Mouse (Mus musculus): ENCODE measurements around the gene Olfr66. TPM values are rescaled to one million over a fixed set of nuclear protein-coding genes. Genes with fewer than 3 reads are reported as not detected.

Gene Olfr66
- total RNA-seq (2021) (not detected), polyA plus RNA-seq (2012; rRNA removed) (not detected in 2 replicates)
- long read RNA-seq = 0 reads

- Histone ChIP-seq H3K27me3 (ENCODE audit: control insufficient read depth, insufficient read depth, low read length) (no peaks in the 10 kb centered on the region), H3K27ac (no peak within 1 kb of the TSS), H3K36me3 (ENCODE audit: control insufficient read depth, insufficient read depth, low read length) (no peaks in the 10 kb centered on the region), H3K9ac (ENCODE audit: low read depth, low read length) (no peak within 1 kb of the TSS), H3K79me2 (replicated peaks; ENCODE audit: control insufficient read depth, insufficient read depth, low read length) (no peaks in the 10 kb centered on the region), H3K4me1 (ENCODE audit: control insufficient read depth, insufficient read depth, low read length) (no peaks in the 10 kb centered on the region), H3K4me3 (no peak within 1 kb of the TSS)
- no peak for DNase-seq
- no peak for TF ChIP-seq POLR2A (IDR thresholded peaks at IDR 0.05; ENCODE audit: insufficient read depth, low read depth, low read length)
- no peak for TF ChIP-seq CTCF (IDR thresholded peaks at IDR 0.05)
- TF ChIP-seq EP300 (IDR thresholded peaks at IDR 0.05; ENCODE audit: insufficient read depth, low read depth, low read length) = no peak
- intact Hi-C loops (cut with DNase I) = no loop called here
Observed at GRCm38 (mm10) chr7:103886152-103886551, at the start of gene Olfr66. Gene Olfr66 (minus strand): TSS chr7:103886252.

- Histone ChIP-seq H3K79me2 (replicated peaks; ENCODE audit: control insufficient read depth, insufficient read depth, low read length) (no peaks in the 10 kb centered on the region), H3K9ac (ENCODE audit: low read depth, low read length) (no peak within 1 kb of the TSS), H3K4me3 (no peak within 1 kb of the TSS), H3K4me1 (ENCODE audit: control insufficient read depth, insufficient read depth, low read length) (no peaks in the 10 kb centered on the region), H3K36me3 (ENCODE audit: control insufficient read depth, insufficient read depth, low read length) (no peaks in the 10 kb centered on the region), H3K27me3 (ENCODE audit: control insufficient read depth, insufficient read depth, low read length) (no peaks in the 10 kb centered on the region), H3K27ac (no peak within 1 kb of the TSS)
- DNase-seq = no peak
- intact Hi-C loops (cut with DNase I) = no loop called here
- 32% methylated on average over 2 of the region's 2 CpGs for WGBS
- no peak for TF ChIP-seq EP300 (IDR thresholded peaks at IDR 0.05; ENCODE audit: insufficient read depth, low read depth, low read length)
- no peak for TF ChIP-seq POLR2A (IDR thresholded peaks at IDR 0.05; ENCODE audit: insufficient read depth, low read depth, low read length)
- no peak for TF ChIP-seq CTCF (IDR thresholded peaks at IDR 0.05)
Observed at GRCm38 (mm10) chr7:103934264-103934663, 48.2 kb upstream of the Olfr66 start, which contains the start of gene Olfr632. Gene Olfr632 (plus strand): TSS chr7:103934347.

- Histone ChIP-seq H3K36me3 (ENCODE audit: control insufficient read depth, insufficient read depth, low read length) (no peaks in the 10 kb centered on the region), H3K79me2 (replicated peaks; ENCODE audit: control insufficient read depth, insufficient read depth, low read length) (no peaks in the 10 kb centered on the region), H3K4me1 (ENCODE audit: control insufficient read depth, insufficient read depth, low read length) (no peaks in the 10 kb centered on the region), H3K27ac (no peak within 1 kb of the TSS), H3K9ac (ENCODE audit: low read depth, low read length) (no peak within 1 kb of the TSS), H3K4me3 (no peak within 1 kb of the TSS), H3K27me3 (ENCODE audit: control insufficient read depth, insufficient read depth, low read length) (no peaks in the 10 kb centered on the region)
- TF ChIP-seq POLR2A (IDR thresholded peaks at IDR 0.05; ENCODE audit: insufficient read depth, low read depth, low read length) = no peak
- TF ChIP-seq EP300 (IDR thresholded peaks at IDR 0.05; ENCODE audit: insufficient read depth, low read depth, low read length) = no peak
- TF ChIP-seq CTCF (IDR thresholded peaks at IDR 0.05) = no peak
- intact Hi-C loops (cut with DNase I) = no loop called here
- DNase-seq = no peak
Observed at GRCm38 (mm10) chr7:103928525-103928924, 42.5 kb upstream of the Olfr66 start, which contains the start of gene Olfr631. Gene Olfr631 (plus strand): TSS chr7:103928825.

GRCm38 (mm10) chr7:103915338-103915737 lies 29.3 kb upstream of the Olfr66 start:
- DNase-seq = no peak
- Histone ChIP-seq H3K4me1 (ENCODE audit: control insufficient read depth, insufficient read depth, low read length) (no peaks in the 10 kb centered on the region), H3K27ac (no peak overlapping the region), H3K4me3 (no peak overlapping the region), H3K27me3 (ENCODE audit: control insufficient read depth, insufficient read depth, low read length) (no peaks in the 10 kb centered on the region), H3K79me2 (replicated peaks; ENCODE audit: control insufficient read depth, insufficient read depth, low read length) (no peaks in the 10 kb centered on the region), H3K9ac (ENCODE audit: low read depth, low read length) (no peak overlapping the region), H3K36me3 (ENCODE audit: control insufficient read depth, insufficient read depth, low read length) (no peaks in the 10 kb centered on the region)
- intact Hi-C loops (cut with DNase I) = no loop called here
- TF ChIP-seq CTCF (IDR thresholded peaks at IDR 0.05) = no peak

GRCm38 (mm10) chr7:103912969-103913511 lies 27.0 kb upstream of the Olfr66 start:
- Histone ChIP-seq H3K27ac (no peak overlapping the region), H3K36me3 (ENCODE audit: control insufficient read depth, insufficient read depth, low read length) (no peaks in the 10 kb centered on the region), H3K27me3 (ENCODE audit: control insufficient read depth, insufficient read depth, low read length) (no peaks in the 10 kb centered on the region), H3K79me2 (replicated peaks; ENCODE audit: control insufficient read depth, insufficient read depth, low read length) (no peaks in the 10 kb centered on the region), H3K4me3 (no peak overlapping the region), H3K4me1 (ENCODE audit: control insufficient read depth, insufficient read depth, low read length) (peaks cover 1% of the 10 kb centered on the region; the same call in 1 of the 2 replicates), H3K9ac (ENCODE audit: low read depth, low read length) (no peak overlapping the region)
- no peak for DNase-seq
- intact Hi-C loops (cut with DNase I) = no loop called here
- WGBS = 56% methylated on average over 8 of the region's 8 CpGs
- TF ChIP-seq EP300 (IDR thresholded peaks at IDR 0.05; ENCODE audit: insufficient read depth, low read depth, low read length) (no peak), CTCF (IDR thresholded peaks at IDR 0.05) (peak; percentile 49)

GRCm38 (mm10) chr7:103910047-103910446 lies 24.0 kb upstream of the Olfr66 start:
- Histone ChIP-seq H3K79me2 (replicated peaks; ENCODE audit: control insufficient read depth, insufficient read depth, low read length) (no peaks in the 10 kb centered on the region), H3K4me1 (ENCODE audit: control insufficient read depth, insufficient read depth, low read length) (peaks cover 1% of the 10 kb centered on the region; the same call in 1 of the 2 replicates), H3K27ac (no peak overlapping the region), H3K4me3 (no peak overlapping the region), H3K9ac (ENCODE audit: low read depth, low read length) (no peak overlapping the region), H3K36me3 (ENCODE audit: control insufficient read depth, insufficient read depth, low read length) (no peaks in the 10 kb centered on the region), H3K27me3 (ENCODE audit: control insufficient read depth, insufficient read depth, low read length) (no peaks in the 10 kb centered on the region)
- 0% methylated on average over 3 of the region's 3 CpGs for WGBS
- TF ChIP-seq POLR2A (IDR thresholded peaks at IDR 0.05; ENCODE audit: insufficient read depth, low read depth, low read length) (no peak), CTCF (IDR thresholded peaks at IDR 0.05) (no peak), EP300 (IDR thresholded peaks at IDR 0.05; ENCODE audit: insufficient read depth, low read depth, low read length) (no peak)
- no peak for DNase-seq
- intact Hi-C loops (cut with DNase I) = no loop called here

Measured in heart, adult 2 months (tissue).